ENCODE assay signal across 8 mouse cellular contexts in the genomic region with DNA sequence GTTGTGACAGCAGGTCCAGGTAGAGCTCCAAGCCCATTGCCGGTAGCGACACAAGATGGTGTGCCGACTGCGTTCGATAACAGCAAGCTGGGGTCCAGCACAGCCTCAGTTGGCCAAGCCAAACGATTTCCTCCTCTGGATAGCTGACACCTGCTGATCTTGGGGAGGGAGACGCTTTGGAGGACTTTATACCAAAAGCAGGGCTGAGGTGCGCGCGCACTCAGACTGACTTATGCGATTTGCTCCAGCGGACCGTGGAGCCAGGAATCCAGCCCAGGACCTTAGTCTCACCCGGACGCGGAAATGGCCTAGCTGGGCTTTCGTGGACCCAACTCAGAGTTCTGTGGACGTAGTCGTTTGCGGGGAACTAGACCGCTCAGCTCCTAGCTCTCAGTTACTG. TPM values are rescaled to one million over a fixed set of nuclear protein-coding genes. Genes with fewer than 3 reads are reported as not detected.
DNase-seq lines count a peak whose midpoint lies in the region; ATAC-seq and TF ChIP-seq lines count a peak whose summit lies in the region.

No protein-coding gene starts in this region.

- under 1% methylated on average over 21 of the region's 21 CpGs for WGBS in bone marrow, adult 2 months
- 1% methylated on average over 21 of the region's 21 CpGs for WGBS in heart, embryonic 16.5 days
- 1% methylated on average over 21 of the region's 21 CpGs for WGBS in small intestine, adult 2 months

- peak; percentile 77 for DNase-seq in CD4-positive, CD25-positive, alpha-beta regulatory T cell, adult 2 months (ENCODE audit: low read depth, low spot score)
- peak; percentile 96 to 97 for DNase-seq in kidney, postnatal 25 days
- no peak for DNase-seq in frontal cortex, postnatal 10 days (ENCODE audit: low spot score in 2 of 2)

- H3K4me2 ChIP-seq in heart, embryonic 16.5 days (ENCODE audit: low read depth, low read length), result peak overlapping the region; percentile 81

- H3K27ac ChIP-seq in bone marrow, adult 2 months (ENCODE audit: control insufficient read depth, insufficient read depth, low read depth, low read length, poor library complexity), result peak overlapping the region; percentile 35
- peak overlapping the region; percentile 55 for H3K27ac ChIP-seq in heart, embryonic 16.5 days (ENCODE audit: low read length)
- H3K27ac ChIP-seq in small intestine, adult 2 months (ENCODE audit: insufficient read depth, low read depth, low read length), result peak overlapping the region; percentile 85

- peak overlapping the region; percentile 61 for H3K4me3 ChIP-seq in bone marrow, adult 2 months (replicated peaks; ENCODE audit: control insufficient read depth, low read depth, low read length)
- H3K4me3 ChIP-seq in erythroblast, embryonic 14.5 days (replicated peaks), result peak overlapping the region; percentile 84
- peak overlapping the region; percentile 56 for H3K4me3 ChIP-seq in heart, embryonic 16.5 days (ENCODE audit: low read length)
- peak overlapping the region; percentile 92 for H3K4me3 ChIP-seq in small intestine, adult 2 months (ENCODE audit: low read depth, low read length)

- no peaks in the 10 kb centered on the region for H3K9me3 ChIP-seq in erythroblast, embryonic 14.5 days (ENCODE audit: control insufficient read depth, low read length)
- no peaks in the 10 kb centered on the region for H3K9me3 ChIP-seq in heart, embryonic 16.5 days (replicated peaks; ENCODE audit: control insufficient read depth, low read length)

- ATAC-seq in heart, embryonic 16.5 days (replicated peaks; ENCODE audit: extremely low read depth, insufficient read depth, low FRiP score), result peak; percentile 39
- ATAC-seq in megakaryocyte, adult 5-6 weeks (ENCODE audit: poor library complexity, severe bottlenecking), result peak; percentile 29

- no peaks in the 10 kb centered on the region for H3K36me3 ChIP-seq in erythroblast, embryonic 14.5 days (ENCODE audit: control insufficient read depth)
- H3K36me3 ChIP-seq in heart, embryonic 16.5 days (ENCODE audit: control insufficient read depth, insufficient read depth), result no peaks in the 10 kb centered on the region
- no peaks in the 10 kb centered on the region for H3K36me3 ChIP-seq in small intestine, adult 2 months (ENCODE audit: control insufficient read depth, insufficient read depth, low read length)

- no peak for TF ChIP-seq CTCF in bone marrow, adult 2 months (IDR thresholded peaks at IDR 0.05; ENCODE audit: control insufficient read depth, insufficient read depth, low read length)
- TF ChIP-seq CTCF in small intestine, adult 2 months (IDR thresholded peaks at IDR 0.05; ENCODE audit: extremely low read depth, insufficient read length, insufficient replicate concordance, low read depth, low read length), result no peak

- peak; percentile 59; the same call in 1 of the 2 replicates for TF ChIP-seq POLR2A in bone marrow, adult 2 months (IDR thresholded peaks at IDR 0.05; ENCODE audit: borderline replicate concordance, control insufficient read depth, low read depth, low read length)
- peak; percentile 87 for TF ChIP-seq POLR2A in small intestine, adult 2 months (IDR thresholded peaks at IDR 0.05; ENCODE audit: low read depth, low read length)

- peak overlapping the region; percentile 78 for H3K9ac ChIP-seq in heart, embryonic 16.5 days (ENCODE audit: low read length)

- H3K4me1 ChIP-seq in bone marrow, adult 2 months (ENCODE audit: control insufficient read depth, insufficient read depth, low read length), result no peaks in the 10 kb centered on the region; the same call in 1 of the 2 replicates
- peaks cover 65% of the 10 kb centered on the region for H3K4me1 ChIP-seq in erythroblast, embryonic 14.5 days (ENCODE audit: control insufficient read depth)
- H3K4me1 ChIP-seq in heart, embryonic 16.5 days (ENCODE audit: control insufficient read depth, insufficient read depth, low read length), result peaks cover 26% of the 10 kb centered on the region
- peaks cover 10% of the 10 kb centered on the region for H3K4me1 ChIP-seq in small intestine, adult 2 months (ENCODE audit: control insufficient read depth, insufficient read depth, insufficient read length, low read length)

- peaks cover 26% of the 10 kb centered on the region for H3K27me3 ChIP-seq in erythroblast, embryonic 14.5 days (ENCODE audit: control insufficient read depth)
- H3K27me3 ChIP-seq in heart, embryonic 16.5 days (ENCODE audit: control insufficient read depth, insufficient read depth, low read length), result no peaks in the 10 kb centered on the region
- H3K27me3 ChIP-seq in small intestine, adult 2 months (ENCODE audit: control insufficient read depth, insufficient read depth, low read length), result no peaks in the 10 kb centered on the region

RNA-seq across cellular contexts. Expression of gene Gstt2, which starts 3.0 kb away (rescaled TPM):
- 18.1 and 28.1 TPM in 2 replicates for polyA plus RNA-seq in bone marrow, adult 2 months (2011; ENCODE audit: insufficient read depth, insufficient read length, low replicate concordance, missing spikeins)
- polyA plus RNA-seq in erythroblast, embryonic 14.5 days (2012), result 0.64 and 0.70 TPM in 2 replicates
- 15.5 and 16.2 TPM in 2 replicates for polyA plus RNA-seq in heart, embryonic 16.5 days (2015; fragmentation: Nextera tagmentation; extraction: Ambion mirVana)
- total RNA-seq in megakaryocyte, adult 5-6 weeks (2015), result 4.7 and 5.9 TPM in 2 replicates
- 1.8 and 4.7 TPM in 2 replicates for total RNA-seq in megakaryocyte, adult 5-6 weeks (2017)
- 68.6 and 89.9 TPM in 2 replicates for polyA plus RNA-seq in small intestine, adult 2 months (2012; rRNA removed)

RNA-seq across cellular contexts. Expression of gene Gstt4, which starts 11.9 kb away (rescaled TPM):
- not detected in 2 replicates for polyA plus RNA-seq in bone marrow, adult 2 months (2011; ENCODE audit: insufficient read depth, insufficient read length, low replicate concordance, missing spikeins)
- not detected in 2 replicates for polyA plus RNA-seq in erythroblast, embryonic 14.5 days (2012)
- not detected in 2 replicates for polyA plus RNA-seq in heart, embryonic 16.5 days (2015; fragmentation: Nextera tagmentation; extraction: Ambion mirVana)
- total RNA-seq in megakaryocyte, adult 5-6 weeks (2015), result not detected in 2 replicates
- total RNA-seq in megakaryocyte, adult 5-6 weeks (2017), result not detected in 2 replicates
- not detected in 2 replicates for polyA plus RNA-seq in small intestine, adult 2 months (2012; rRNA removed)

RNA-seq across cellular contexts. Expression of gene Mif, which starts 25.8 kb away (rescaled TPM):
- polyA plus RNA-seq in bone marrow, adult 2 months (2011; ENCODE audit: insufficient read depth, insufficient read length, low replicate concordance, missing spikeins), result 205 and 344 TPM in 2 replicates
- 42.3 and 44.8 TPM in 2 replicates for polyA plus RNA-seq in erythroblast, embryonic 14.5 days (2012)
- 1,867 and 2,124 TPM in 2 replicates for polyA plus RNA-seq in heart, embryonic 16.5 days (2015; fragmentation: Nextera tagmentation; extraction: Ambion mirVana)
- 68.9 and 73.4 TPM in 2 replicates for total RNA-seq in megakaryocyte, adult 5-6 weeks (2015)
- 87.4 and 123 TPM in 2 replicates for total RNA-seq in megakaryocyte, adult 5-6 weeks (2017)
- 755 and 830 TPM in 2 replicates for polyA plus RNA-seq in small intestine, adult 2 months (2012; rRNA removed)

RNA-seq across cellular contexts. Expression of gene Gstt1, which starts 35.9 kb away (rescaled TPM):
- polyA plus RNA-seq in bone marrow, adult 2 months (2011; ENCODE audit: insufficient read depth, insufficient read length, low replicate concordance, missing spikeins), result 19.9 and 22.5 TPM in 2 replicates
- polyA plus RNA-seq in erythroblast, embryonic 14.5 days (2012), result 0.14 and 0.22 TPM in 2 replicates
- 9.0 and 10.2 TPM in 2 replicates for polyA plus RNA-seq in heart, embryonic 16.5 days (2015; fragmentation: Nextera tagmentation; extraction: Ambion mirVana)
- total RNA-seq in megakaryocyte, adult 5-6 weeks (2015), result 0.78 TPM in 1 of 2 replicates, not detected in the other
- total RNA-seq in megakaryocyte, adult 5-6 weeks (2017), result not detected in 2 replicates
- polyA plus RNA-seq in small intestine, adult 2 months (2012; rRNA removed), result 103 and 157 TPM in 2 replicates

RNA-seq across cellular contexts. Expression of gene Gstt3, which starts 53.0 kb away (rescaled TPM):
- polyA plus RNA-seq in bone marrow, adult 2 months (2011; ENCODE audit: insufficient read depth, insufficient read length, low replicate concordance, missing spikeins), result 1.6 and 4.3 TPM in 2 replicates
- 0.12 TPM in 1 of 2 replicates, not detected in the other for polyA plus RNA-seq in erythroblast, embryonic 14.5 days (2012)
- polyA plus RNA-seq in heart, embryonic 16.5 days (2015; fragmentation: Nextera tagmentation; extraction: Ambion mirVana), result 5.6 and 6.2 TPM in 2 replicates
- total RNA-seq in megakaryocyte, adult 5-6 weeks (2015), result 1.4 and 2.7 TPM in 2 replicates
- total RNA-seq in megakaryocyte, adult 5-6 weeks (2017), result 1.5 and 1.6 TPM in 2 replicates
- 45.3 and 54.7 TPM in 2 replicates for polyA plus RNA-seq in small intestine, adult 2 months (2012; rRNA removed)

Comparison
In these comparisons a context has a peak if more than half of its experiments do, and no peak if none do; other contexts are left out.
1. DNase-seq: peak in CD4-positive, CD25-positive, alpha-beta regulatory T cell, adult 2 months (single experiment) and kidney, postnatal 25 days (2 of 2); none in frontal cortex, postnatal 10 days (0 of 2).
2. H3K27ac ChIP-seq: peak in every context shown above with its lines; median percentile 85 in small intestine, adult 2 months; 55 in heart, embryonic 16.5 days; 35 in bone marrow, adult 2 months.
3. Peak in every context shown above with its lines, with median percentiles within 50 percentile points of each other: H3K4me3 ChIP-seq.